Mouse (Mus musculus): ENCODE data around the gene 4933425L06Rik.

- TF ChIP-seq TAL1 (IDR thresholded peaks at IDR 0.05; ENCODE audit: low read length): no peak
- TF ChIP-seq GATA1 (IDR thresholded peaks at IDR 0.05; ENCODE audit: low read length): no peak
These were observed 27.6 kb upstream of the 4933425L06Rik start, which contains the start of gene Rgs7bp for GRCm38 (mm10) chr13:105054181-105054940.

Data from erythroblast, embryonic 14.5 days (primary cell).